Mouse (Mus musculus) forebrain, embryonic 12.5 days (tissue): ENCODE data around the gene Aph1a. TPM values are rescaled to one million over a fixed set of nuclear protein-coding genes. Genes with fewer than 3 reads are reported as not detected.

Experiments used
- ATAC-seq: fragments of 200-750 bp; cut with Nextera tagmentation; 2 replicates; pipeline ENCODE4 v1.8.0; 2017; ENCODE audit warnings: moderate TSS enrichment; ENCODE audit not compliant: low FRiP score
- H3K27ac ChIP-seq: fragments of 300-500 bp; sonication (generic); 2 replicates; pipeline ENCODE4 v1.5.1; 2016; ENCODE audit warnings: mild to moderate bottlenecking
- H3K27me3 ChIP-seq: fragments of 300-500 bp; sonication (generic); 2 replicates; pipeline ENCODE4 v1.6.1; 2016; ENCODE audit warnings: mild to moderate bottlenecking
- H3K36me3 ChIP-seq: fragments of 300-500 bp; sonication (generic); replicated peaks from 2 replicates; pipeline ENCODE4 v1.6.1; 2016; ENCODE audit warnings: mild to moderate bottlenecking
- H3K4me1 ChIP-seq: fragments of 300-500 bp; sonication (generic); 2 replicates; pipeline ENCODE4 v1.6.1; 2016
- H3K4me2 ChIP-seq: fragments of 300-500 bp; sonication (generic); 2 replicates; pipeline ENCODE4 v1.6.1; 2016; ENCODE audit warnings: mild to moderate bottlenecking, moderate library complexity
- H3K4me3 ChIP-seq: fragments of 300-500 bp; sonication (generic); replicated peaks from 2 replicates; pipeline ENCODE4 v1.5.1; 2016; ENCODE audit warnings: mild to moderate bottlenecking
- H3K9ac ChIP-seq: fragments of 300-500 bp; sonication (generic); 2 replicates; pipeline ENCODE4 v1.6.1; 2016; ENCODE audit warnings: mild to moderate bottlenecking
- H3K9me3 ChIP-seq: fragments of 300-500 bp; sonication (generic); 2 replicates; pipeline ENCODE4 v1.6.1; 2016
- WGBS: fragments of 180-500 bp; shearing (Covaris S2); methylation state at CpG from one replicate; pipeline ENCODE4 v1.1.7; 2016; 5-methylcytosine and 5-hydroxymethylcytosine counted together
- polyA plus RNA-seq: library from polyadenylated mRNA; unstranded; fragments of >200 nt; fragmentation: Nextera tagmentation; extraction: Ambion mirVana; gene quantifications from 2 replicates; pipeline ENCODE4 v1.2.1, GENCODE M21; 2016

Gene Aph1a
- polyA plus RNA-seq, 1 experiment from 2014 or later: 37.5 TPM

DNA sequence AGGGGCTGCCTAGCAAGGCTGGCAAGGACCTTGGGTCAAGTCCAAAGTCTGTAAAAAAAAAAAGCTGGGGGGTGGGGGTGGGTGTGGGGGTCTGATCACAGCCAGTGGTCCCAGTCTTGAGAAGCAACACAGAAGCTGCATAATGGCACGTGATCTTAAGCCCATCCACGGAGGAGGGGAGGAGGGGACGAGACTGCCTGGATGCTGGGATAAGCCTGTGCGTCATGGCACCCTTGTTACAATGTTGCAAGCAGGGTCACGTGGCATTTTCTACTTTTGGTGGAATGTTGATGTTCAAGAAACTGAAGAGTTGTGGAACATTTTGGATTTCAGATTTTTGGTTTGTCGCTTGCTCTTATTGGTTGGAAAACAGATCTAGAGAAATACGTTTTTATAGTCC, 49.5 kb downstream of the Aph1a start:
- Histone ChIP-seq H3K4me3 (no peak overlapping the region), H3K4me2 (no peak overlapping the region), H3K27ac (no peak overlapping the region), H3K9me3 (no peaks in the 10 kb centered on the region), H3K4me1 (no peaks in the 10 kb centered on the region), H3K9ac (no peak overlapping the region), H3K27me3 (no peaks in the 10 kb centered on the region), H3K36me3 (peaks cover 77% of the 10 kb centered on the region)
- ATAC-seq: no peak
- WGBS: 91% methylated on average over 7 of the region's 7 CpGs

DNA sequence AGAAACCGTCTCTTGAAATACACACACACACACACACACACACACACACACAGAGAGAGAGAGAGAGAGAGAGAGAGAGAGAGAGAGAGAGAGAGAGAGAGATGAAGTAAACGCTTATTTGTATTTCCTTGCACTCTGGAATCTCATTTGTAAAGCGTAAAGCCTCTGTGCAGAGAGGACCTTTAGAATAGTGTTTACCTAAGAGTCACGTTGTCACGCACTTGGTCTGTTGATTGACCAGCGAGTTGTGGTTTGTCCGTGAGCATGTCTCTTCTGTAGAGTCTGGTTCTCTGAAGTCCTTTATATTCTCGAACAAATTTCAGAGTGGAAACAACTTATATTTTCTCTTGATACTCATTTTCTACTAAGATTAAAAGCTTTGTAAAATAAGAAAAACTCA, 51.0 kb downstream of the Aph1a start:
- Histone ChIP-seq H3K9me3 (no peaks in the 10 kb centered on the region), H3K27me3 (no peaks in the 10 kb centered on the region), H3K4me2 (no peak overlapping the region), H3K4me1 (no peaks in the 10 kb centered on the region), H3K4me3 (no peak overlapping the region), H3K9ac (no peak overlapping the region), H3K36me3 (peaks cover 69% of the 10 kb centered on the region), H3K27ac (no peak overlapping the region)
- no peak for ATAC-seq
- WGBS: 93% methylated on average over 8 of the region's 8 CpGs

DNA sequence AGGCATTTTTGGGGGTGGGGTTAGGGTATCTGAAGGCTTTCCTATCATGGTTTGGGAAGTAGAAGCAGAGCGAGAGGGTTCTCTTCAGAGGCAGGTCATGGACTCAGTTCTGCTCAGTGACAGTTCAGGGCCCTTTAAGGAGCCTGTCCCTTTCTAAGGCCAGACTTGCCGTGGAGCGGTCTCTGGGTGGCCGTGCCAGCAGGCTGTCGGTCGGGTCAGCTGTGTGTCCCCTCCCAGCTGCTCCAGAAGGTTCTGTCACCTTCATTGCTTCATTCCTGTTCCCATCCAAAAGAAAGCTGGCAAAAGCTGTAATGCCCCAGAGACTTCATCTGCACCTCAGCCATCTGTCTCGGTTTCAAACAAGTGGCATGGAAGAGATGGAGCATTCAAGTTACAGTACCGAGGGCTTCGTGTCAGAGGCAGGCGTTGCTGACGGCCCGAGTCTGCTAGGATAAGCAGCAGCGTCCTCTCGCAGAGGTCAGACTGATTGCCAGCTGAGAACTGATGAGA, 52.0 kb downstream of the Aph1a start:
- 84% methylated on average over 14 of the region's 14 CpGs for WGBS
- Histone ChIP-seq H3K27me3 (no peaks in the 10 kb centered on the region), H3K4me3 (no peak overlapping the region), H3K27ac (no peak overlapping the region), H3K4me1 (no peaks in the 10 kb centered on the region), H3K9ac (no peak overlapping the region), H3K4me2 (no peak overlapping the region), H3K9me3 (no peaks in the 10 kb centered on the region), H3K36me3 (peaks cover 59% of the 10 kb centered on the region)
- ATAC-seq: no peak

Other genes starting within 250 kb of the Aph1a start
- 69.3 and 74.0 TPM in 2 replicates for gene Mcl1, start 235.2 kb upstream of the Aph1a start, polyA plus RNA-seq
- 0.65 and 1.1 TPM in 2 replicates for gene Adamtsl4, start 206.1 kb upstream of the Aph1a start, polyA plus RNA-seq
- 13.2 and 14.5 TPM in 2 replicates for gene Ecm1, start 154.4 kb upstream of the Aph1a start, polyA plus RNA-seq
- gene Tars2, start 133.8 kb upstream of the Aph1a start, polyA plus RNA-seq: 50.1 and 53.3 TPM in 2 replicates
- 29.1 and 31.0 TPM in 2 replicates for gene Rprd2, start 75.1 kb upstream of the Aph1a start, polyA plus RNA-seq
- 59.1 and 69.5 TPM in 2 replicates for gene Prpf3, start 38.1 kb upstream of the Aph1a start, polyA plus RNA-seq
- gene Mrps21, start 22.4 kb upstream of the Aph1a start, polyA plus RNA-seq: 328 and 348 TPM in 2 replicates
- gene Ciart, start 11.7 kb upstream of the Aph1a start, polyA plus RNA-seq: 4.1 and 4.9 TPM in 2 replicates
- 8.4 and 10.1 TPM in 2 replicates for gene BC028528, start 2.0 kb upstream of the Aph1a start, polyA plus RNA-seq
- 26.3 and 32.1 TPM in 2 replicates for gene Car14, start 10.7 kb downstream of the Aph1a start, polyA plus RNA-seq
- 405 and 446 TPM in 2 replicates for gene Anp32e, start 35.3 kb downstream of the Aph1a start, polyA plus RNA-seq
- gene Plekho1, start 102.0 kb downstream of the Aph1a start, polyA plus RNA-seq: 91.3 and 95.1 TPM in 2 replicates
- 39.2 and 47.0 TPM in 2 replicates for gene Vps45, start 164.5 kb downstream of the Aph1a start, polyA plus RNA-seq
- gene Otud7b, start 210.6 kb downstream of the Aph1a start, polyA plus RNA-seq: 14.0 and 15.5 TPM in 2 replicates